Mouse (Mus musculus) kidney, adult 8-10 months (tissue): ENCODE measurements around the gene Irx5.

ENCODE experiments used
- DNase-seq, 2 experiments: peaks; one replicate each; pipeline ENCODE4 v3.0.0; 2022

Gene Irx5

DNA sequence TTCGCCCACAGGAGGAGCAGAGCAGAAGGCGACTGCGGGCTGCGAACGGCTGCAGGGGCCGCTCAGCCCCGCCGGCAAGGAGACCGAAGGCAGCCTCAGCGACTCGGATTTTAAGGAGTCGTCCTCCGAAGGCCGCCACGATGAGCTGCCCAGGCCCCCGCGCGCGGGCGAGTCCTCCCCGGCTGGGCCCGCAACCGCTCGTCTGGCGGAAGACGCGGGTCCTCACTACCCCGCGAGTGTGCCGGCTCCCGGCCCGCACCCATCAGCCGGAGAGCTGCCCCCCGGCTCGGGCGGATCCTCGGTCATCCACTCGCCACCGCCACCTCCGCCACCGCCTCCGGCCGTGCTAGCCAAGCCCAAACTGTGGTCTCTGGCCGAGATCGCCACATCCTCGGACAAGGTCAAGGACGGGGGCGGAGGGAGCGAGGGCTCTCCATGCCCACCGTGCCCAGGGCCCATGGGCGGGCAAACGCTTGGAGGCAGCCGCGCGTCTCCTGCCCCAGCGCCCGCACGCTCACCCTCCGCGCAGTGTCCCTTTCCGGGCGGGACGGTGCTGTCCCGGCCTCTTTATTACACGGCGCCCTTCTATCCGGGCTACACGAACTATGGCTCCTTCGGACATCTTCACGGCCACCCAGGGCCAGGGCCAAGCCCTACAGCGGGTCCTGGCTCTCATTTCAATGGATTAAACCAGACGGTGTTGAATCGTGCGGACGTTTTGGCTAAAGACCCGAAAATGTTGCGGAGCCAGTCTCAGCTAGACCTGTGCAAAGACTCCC, 2.8 kb downstream of the Irx5 start:
- peak in 1 of 2 experiments; percentile 8 for DNase-seq

DNA sequence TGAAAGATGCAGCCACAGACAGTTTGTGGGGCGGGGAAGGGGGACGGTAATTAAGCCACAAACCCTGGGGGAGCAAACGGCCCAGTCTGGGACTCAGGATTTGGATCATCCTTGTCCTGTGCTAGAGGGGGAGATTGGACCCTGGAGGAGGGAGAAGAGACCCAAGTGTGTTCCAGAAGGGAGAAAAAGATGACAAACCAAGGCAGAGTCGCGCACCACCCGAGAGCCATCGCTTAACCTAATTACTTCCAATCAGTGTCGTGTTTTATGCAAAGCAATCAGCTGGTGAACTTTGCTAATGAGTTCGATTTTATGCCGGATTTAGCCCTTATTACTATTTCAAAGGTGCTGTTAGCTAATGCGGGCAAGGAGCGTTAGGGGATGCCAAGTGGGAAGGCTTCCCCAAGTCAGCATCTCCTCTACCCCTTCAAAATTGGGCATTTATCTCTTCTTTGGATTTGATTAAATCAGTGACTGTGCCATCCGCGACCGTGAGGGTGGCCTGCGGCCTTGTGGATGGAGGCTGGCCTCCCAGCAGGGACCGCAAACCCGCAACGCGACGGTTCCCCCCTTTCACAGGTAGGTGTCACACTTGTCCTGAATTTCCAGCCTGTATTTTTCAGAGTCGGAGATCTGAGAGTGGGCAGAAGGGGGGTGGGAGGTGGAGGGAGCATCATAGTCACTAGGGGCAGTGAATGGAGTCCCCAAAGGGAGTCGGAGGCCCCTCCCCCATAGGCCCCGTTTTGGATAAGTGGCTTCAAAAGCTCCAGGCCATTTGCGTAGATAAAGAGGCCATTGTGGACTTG, 4.3 kb downstream of the Irx5 start:
- DNase-seq: peak in 1 of 2 experiments; percentile 25

DNA sequence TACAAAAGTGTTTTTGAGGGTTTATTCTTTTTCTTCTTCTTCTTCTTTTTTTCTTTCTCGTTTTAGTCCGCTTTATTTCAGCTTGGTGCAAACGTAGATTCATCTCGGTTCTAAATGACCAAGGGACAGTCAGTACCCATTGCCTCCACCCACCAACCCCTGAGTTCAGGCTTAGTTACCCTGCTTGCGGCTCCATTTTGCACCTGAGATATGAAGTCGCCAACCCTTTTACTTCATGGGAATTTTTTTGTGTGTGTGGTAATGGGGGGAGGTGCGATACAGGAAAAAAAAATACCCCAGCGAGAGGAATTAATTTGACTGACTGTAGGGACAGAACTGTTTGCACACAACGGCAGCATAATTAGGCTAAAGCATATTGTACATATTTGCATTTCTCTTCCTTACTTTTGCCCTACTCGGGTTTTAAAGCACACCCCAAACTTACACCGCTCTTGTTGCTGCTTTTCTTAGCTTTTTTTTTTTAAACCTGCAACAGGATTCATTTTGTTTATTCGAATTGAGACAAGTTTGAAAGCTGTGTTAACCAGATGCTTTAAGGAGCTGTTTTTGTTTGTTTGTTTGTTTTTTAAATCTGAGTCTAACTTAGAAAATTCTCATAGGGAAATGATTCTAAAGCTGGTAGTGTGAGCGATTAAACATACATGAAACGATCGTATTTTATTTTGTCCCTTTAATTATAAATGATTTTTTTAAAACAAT, 5.1 kb downstream of the Irx5 start:
- peak in 1 of 2 experiments; percentile 4 for DNase-seq

DNA sequence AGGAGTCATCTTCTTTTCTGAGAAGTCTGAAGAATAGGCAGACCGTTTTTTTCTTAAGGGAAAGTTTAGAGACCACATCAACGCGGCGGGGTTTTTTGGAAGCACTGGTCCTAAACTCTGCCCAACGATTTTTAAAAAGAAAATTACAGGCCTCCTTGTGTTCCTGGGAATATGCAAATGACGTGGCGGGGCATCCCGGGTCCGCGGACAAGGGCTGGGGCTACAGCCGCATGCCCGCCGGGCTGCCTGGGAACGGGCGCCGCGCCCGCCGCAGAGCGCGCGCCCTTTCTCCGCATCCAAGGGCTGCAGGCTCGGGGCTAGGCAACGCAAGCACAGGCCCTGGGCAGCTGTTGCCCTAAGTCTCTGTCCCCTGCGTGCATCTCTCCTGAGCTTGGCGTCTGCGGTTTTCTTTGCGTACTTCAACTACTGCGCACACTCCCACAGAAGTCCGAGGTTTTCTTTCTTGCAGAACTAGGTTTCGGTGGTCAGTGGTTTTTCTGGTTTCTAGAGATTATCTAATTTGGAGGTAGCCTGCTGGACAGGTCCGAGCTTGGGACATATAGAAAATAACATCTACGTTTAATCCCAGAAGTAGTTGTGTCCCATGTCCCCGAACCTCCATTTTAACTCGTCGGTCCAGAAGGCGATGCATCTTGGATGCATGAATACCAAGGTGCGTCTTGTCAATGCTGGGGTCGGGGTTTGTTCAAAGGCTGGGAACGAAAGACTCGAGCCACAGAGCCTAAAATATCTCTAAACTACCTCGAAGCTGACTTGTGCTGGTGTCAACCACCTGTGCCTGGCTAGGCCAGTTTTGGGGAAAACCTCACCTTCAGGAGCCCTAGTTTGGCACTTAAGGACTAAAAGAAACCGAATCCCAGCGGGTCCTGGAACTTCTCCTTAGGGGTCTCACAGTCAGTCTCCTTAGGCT, 6.1 kb downstream of the Irx5 start:
- peak in 1 of 2 experiments; percentile 5 for DNase-seq

DNA sequence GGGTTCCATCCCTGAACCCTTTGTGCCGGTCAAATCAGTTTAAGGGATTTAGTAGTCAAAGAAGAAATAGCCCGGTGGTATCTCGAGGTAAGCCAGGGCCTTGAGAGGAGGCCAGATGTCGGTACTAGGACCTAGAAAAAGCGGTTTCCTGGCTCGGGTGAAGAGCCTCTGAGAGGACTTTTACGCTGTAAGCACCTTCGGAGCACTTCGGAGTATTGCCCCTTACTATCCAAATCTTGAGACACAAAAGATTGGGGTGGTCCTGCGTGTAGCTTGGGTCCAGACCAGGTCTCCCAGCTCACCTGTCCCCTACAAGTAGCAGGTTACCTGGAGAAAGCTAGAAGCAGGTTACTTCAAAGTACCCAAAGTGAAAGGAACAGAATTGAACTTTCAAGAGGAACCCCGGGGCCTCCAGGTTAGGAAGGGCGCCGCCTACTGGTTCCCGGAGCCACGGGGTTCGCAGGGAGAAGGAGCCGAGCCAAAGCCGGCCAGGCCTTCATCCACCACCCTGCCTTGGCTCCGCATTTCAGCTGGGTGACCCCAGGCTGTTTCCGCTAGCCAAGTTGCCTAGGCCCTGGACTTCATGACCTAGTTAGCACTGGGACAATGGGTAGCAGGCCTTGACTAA, 6.8 kb downstream of the Irx5 start:
- peak in 1 of 2 experiments; percentile 54 for DNase-seq

- peak in 1 of 2 experiments; percentile 6 for DNase-seq
Observed at GRCm38 (mm10) chr8:92364776-92365240, 7.4 kb downstream of the Irx5 start.

DNA sequence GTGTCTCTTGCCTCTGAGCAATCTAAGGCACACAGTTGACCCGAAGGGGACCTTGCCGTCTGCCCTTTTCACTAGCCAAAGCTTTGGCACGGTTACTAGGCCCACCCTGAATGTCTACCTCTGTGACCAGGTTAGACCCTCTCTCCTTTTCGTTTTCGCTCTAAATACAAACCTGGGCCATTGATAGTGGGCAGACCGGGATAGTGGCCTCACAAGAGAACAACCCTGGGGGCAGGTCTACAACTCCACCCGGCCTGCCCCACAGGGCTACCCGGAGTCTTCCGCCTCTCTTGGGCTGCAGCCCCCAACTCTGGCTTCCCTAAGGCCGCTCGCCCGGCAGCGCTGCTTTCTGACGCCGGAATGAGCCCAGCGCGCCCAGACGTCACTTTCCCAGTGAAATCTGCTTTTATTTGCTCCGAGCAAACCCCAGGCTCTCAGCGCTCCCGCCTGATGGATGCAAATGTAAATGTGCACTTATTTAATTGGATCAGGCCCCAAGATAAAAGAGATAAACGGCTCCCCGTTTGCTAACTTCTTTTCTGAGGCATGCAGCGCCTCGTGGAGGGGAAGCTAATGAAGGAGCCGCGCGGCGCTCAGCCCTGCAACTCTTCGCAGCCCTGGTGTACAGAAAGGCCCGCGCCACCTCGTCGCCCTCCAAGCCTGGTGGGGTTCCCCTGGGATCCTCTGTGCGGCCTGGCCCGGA, 8.0 kb downstream of the Irx5 start:
- DNase-seq: peak in 1 of 2 experiments; percentile 7

- no peak for DNase-seq
Observed at GRCm38 (mm10) chr8:92365944-92366735, 8.7 kb downstream of the Irx5 start.

DNA sequence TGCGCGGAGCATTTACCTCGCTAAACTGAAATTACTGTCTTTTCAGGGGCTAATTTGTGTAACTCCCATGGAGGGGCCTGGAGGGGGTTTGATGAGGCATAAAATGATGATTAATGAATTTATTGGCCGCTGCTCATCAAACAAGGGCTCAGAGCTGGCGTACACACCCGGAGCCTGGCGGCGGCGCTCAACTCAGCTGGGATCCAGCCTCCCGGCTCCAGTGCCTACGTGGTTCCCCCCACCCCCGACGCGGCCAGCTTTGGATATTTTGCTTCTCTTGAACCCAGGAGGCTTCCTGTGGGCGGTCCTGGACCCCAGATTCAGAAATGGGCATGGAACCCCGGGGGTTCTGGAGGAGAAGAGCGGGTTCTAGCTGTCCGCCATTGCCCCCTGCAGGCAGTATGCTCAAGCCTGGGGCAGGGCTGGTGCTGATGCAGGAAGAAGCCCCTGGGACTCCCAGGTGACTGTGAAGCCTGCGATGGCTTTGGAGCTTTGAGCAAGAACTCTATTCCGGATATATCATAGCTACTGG, 9.4 kb downstream of the Irx5 start:
- peak in 1 of 2 experiments; percentile 6 for DNase-seq

GRCm38 (mm10) chr8:92379524-92379923, 22.1 kb downstream of the Irx5 start:
- DNase-seq: no peak

GRCm38 (mm10) chr8:92380571-92380970, 23.1 kb downstream of the Irx5 start:
- peak in 1 of 2 experiments; percentile 22 for DNase-seq

DNA sequence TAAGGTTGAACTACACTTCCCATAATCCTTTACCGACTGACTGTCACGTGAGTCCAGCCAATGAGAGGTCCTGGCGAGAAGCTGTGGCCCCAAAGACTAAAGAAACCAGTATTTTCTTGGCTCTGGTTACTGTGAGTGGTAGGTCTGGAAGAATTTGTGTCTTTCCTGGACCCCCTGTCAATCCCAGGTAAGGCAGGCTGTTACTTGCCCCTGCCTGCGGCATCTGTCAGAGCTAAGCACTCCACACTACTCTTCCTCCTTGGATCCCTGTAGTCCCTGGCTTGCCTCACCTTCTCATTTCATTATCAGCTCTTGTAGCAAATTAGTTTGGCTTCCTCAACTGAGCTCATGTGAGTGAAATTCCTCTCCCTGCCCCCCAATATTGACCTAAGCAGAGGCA, 30.5 kb downstream of the Irx5 start:
- DNase-seq: no peak

- DNase-seq: no peak
Observed at GRCm38 (mm10) chr8:92404218-92404617, 46.8 kb downstream of the Irx5 start.

GRCm38 (mm10) chr8:92408092-92408491, 50.7 kb downstream of the Irx5 start:
- no peak for DNase-seq

DNA sequence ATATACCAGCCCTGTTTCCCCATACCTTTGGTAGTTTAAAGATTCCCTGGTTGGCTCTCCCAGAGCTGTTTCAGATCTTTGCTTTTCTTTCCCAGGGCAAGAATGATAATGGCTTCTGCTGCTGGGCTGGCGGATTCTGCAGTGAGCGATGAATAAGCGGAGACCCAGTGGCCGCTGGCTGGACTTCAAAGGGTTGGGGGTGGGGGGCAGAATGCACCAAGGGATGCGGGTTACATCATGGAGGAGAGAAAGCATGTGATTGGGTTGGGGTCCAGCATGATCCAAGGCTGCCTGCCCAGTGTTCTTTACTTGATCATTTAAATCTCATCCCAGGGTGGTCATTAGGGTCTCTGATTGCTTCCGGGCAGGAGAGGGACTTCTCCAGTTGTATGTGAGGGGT, 56.2 kb downstream of the Irx5 start:
- no peak for DNase-seq

DNA sequence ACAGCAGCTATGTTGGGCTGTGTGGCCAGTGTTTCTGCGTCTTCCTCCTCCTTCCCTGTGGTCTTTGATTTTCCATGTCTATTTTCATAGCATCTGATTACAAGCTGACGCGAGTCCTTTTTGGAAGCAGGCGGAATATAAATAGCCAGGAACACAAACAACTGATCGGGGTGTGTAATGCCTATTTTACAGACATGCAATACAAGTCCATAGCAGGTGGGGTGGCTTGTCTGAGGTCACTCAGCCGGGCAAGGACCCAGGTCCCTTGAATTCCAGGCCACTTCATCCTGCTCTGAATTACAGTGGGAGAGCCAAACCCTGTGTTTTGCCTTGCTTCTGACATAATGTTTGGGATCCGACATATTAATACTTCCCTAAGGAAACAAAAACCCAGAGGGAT, 63.2 kb downstream of the Irx5 start:
- DNase-seq: no peak
